Mouse (Mus musculus) heart, postnatal 0 days (tissue): ENCODE data around the gene Cep72.

Experiments used
- CTCF ChIP-seq: IDR thresholded peaks from 2 replicates; pipeline ENCODE4 v1.5.1; 2016; ENCODE audit warnings: antibody characterized with exemption, control low read depth, low read depth
- EP300 ChIP-seq: IDR thresholded peaks from 2 replicates; pipeline ENCODE4 v1.6.1; 2016; ENCODE audit warnings: antibody characterized with exemption, low read depth

- TF ChIP-seq CTCF (no peak), EP300 (no peak)
Observed at GRCm38 (mm10) chr13:73996456-73996855, 65.6 kb downstream of the Cep72 start.
